Mouse (Mus musculus): ENCODE measurements around the gene Wipf1.

Wipf1 gene

GRCm38 (mm10) chr2:73440319-73440718 lies 89.2 kb downstream of the Wipf1 start:
- DNase-seq (ENCODE audit: low read depth, low spot score): no peak

GRCm38 (mm10) chr2:73436976-73437375 lies 92.6 kb downstream of the Wipf1 start:
- DNase-seq (ENCODE audit: low read depth, low spot score): no peak

- no peak for DNase-seq (ENCODE audit: low read depth, low spot score)
Observed at GRCm38 (mm10) chr2:73435847-73436246, 93.7 kb downstream of the Wipf1 start.

GRCm38 (mm10) chr2:73431959-73432396 lies 97.6 kb downstream of the Wipf1 start:
- no peak for DNase-seq (ENCODE audit: low read depth, low spot score)

DNA sequence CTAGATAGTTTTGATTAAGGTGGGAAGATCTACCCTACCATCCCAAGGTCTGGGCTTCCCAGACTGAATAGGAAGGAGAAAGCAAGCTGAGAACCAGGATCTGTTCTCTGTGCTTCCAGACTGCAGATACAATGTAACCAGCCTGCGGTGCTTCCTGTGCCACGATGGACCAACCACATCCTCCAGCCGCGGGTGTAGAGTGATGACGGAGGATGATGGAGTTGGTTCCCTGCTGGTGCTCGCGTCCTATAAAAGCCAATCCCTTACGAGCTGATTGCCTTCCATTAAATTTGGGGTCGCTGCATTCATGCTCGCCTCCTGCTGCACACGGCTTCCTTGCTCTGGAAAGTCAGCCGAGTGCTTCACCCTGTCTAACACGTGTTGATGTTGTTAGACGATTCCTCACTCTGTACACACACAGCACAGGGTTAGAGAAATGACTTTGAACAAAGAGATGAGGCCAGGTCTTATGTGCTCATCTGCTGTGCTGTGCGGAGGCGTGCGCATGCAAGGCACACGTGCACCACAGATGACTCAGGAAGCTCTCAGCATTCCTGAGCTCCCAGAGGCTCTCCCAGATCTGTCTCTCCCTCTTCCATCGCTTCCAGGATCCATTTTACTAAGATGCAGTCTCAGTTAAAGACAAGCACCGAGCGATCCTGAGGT lies 100.6 kb downstream of the Wipf1 start:
- DNase-seq (ENCODE audit: low read depth, low spot score): peak; percentile 43

GRCm38 (mm10) chr2:73427293-73427692 lies 102.2 kb downstream of the Wipf1 start:
- peak; percentile 38 for DNase-seq (ENCODE audit: low read depth, low spot score)

DNA sequence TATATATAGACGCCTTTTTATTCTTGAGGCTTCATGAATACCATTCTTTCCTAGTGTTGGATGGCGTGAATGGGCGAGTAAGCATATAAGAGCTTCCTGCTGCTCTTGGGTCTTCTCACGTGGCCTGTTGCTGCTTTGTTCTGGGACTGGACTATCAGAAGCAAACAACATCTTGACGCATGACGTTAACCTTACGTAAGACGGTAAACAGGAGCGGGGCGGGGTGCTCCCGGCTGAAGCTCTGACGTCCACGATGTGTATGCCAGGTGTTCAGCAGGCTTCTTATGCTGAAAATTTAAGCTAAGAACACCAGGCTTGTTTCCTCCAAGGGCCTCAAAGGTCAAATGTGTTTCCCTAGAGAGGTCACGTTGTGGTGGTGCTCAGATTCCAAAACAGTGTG lies 103.7 kb downstream of the Wipf1 start:
- DNase-seq (ENCODE audit: low read depth, low spot score): no peak

DNA sequence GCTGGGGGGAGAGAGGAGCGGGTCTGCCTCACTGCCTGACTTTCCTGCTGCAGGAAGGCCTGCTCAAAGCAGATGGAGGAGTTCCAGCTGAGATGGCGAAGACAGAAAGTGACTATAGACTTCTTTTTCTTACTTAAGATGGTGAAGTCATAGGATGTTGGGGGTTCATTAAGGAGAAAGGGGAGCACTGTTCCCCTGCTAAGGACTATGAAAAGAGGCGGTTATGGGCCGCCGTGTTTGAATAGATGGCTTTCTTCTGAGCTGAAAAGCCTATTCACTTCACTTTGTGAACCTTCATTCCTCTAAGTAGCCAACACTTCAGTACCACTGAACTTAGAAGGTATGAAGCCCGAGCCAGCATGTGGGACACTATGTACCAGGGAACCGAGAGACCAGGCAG lies 109.8 kb downstream of the Wipf1 start:
- no peak for DNase-seq (ENCODE audit: low read depth, low spot score)

DNA sequence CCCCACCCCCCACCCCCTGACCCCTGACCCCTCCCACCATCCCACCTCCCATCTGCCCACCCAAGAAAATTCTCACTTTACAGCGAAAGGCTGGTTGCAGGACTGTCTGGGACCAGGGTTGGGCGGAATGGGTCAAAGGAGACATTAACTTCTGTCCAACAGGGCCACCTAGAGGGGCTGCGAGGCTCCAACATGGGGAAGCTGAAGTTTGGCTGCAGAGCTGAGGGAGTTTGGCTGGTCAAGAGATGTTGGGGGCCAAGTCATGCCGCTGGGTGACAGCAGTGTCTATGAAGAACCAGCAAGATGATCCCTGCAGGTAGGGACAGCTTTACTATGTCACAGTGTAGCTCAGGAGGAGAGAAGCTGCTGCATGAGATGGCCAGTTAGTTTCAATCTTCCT lies 110.2 kb downstream of the Wipf1 start:
- DNase-seq (ENCODE audit: low read depth, low spot score): no peak

- DNase-seq (ENCODE audit: low read depth, low spot score): no peak
Observed at GRCm38 (mm10) chr2:73415892-73416291, 113.6 kb downstream of the Wipf1 start.

DNA sequence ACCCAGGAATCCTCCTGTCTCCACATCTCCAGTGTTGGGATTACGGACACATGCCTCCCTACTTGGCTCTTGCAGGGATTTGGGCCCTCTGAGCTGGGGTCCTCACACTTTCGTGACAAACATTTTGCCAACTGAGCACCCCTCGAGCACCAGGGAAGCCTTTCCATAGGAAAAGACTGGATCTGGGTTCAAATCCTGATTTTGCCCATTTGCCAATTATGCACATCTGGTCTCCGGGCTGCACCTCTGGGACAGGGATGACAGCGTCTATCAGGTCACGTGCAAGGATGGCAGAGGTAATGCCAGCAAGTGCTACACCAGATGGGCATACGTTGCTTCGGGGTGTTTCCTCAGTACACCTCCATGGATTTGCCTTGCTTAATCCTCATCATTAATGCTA lies 119.5 kb downstream of the Wipf1 start:
- DNase-seq (ENCODE audit: low read depth, low spot score): no peak

GRCm38 (mm10) chr2:73407662-73408061 lies 121.9 kb downstream of the Wipf1 start:
- DNase-seq (ENCODE audit: low read depth, low spot score): no peak

DNA sequence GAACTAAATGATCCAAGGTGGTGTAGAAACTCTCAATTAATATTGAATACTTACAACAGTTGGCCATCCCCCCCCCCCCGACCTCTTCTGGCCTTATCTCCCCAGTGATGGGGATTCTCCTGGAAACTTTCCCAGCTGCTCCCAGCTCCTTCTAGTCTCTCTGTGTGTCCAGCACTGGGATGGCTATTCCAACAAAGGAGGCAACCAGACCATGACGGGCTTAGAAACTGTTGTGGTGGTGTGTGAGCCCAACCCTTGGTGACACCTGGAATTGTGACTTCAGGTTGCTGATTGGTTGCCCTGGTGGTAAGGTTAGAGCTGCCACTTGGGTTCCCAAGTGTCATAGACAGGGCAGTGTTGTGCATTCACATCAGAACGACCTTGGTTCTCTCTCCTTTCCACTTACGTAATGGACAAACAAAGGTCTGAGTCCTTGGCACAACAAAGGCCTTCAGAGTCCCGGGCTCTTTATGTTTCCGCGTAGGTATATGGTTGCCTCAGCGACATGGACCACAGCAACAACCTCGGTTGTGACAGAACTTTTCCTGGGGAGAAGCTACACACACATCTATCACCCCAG lies 123.1 kb downstream of the Wipf1 start:
- DNase-seq (ENCODE audit: low read depth, low spot score): no peak

- no peak for DNase-seq (ENCODE audit: low read depth, low spot score)
Observed at GRCm38 (mm10) chr2:73404980-73405379, 124.6 kb downstream of the Wipf1 start.

- DNase-seq (ENCODE audit: low read depth, low spot score): no peak
Observed at GRCm38 (mm10) chr2:73404442-73404841, 125.1 kb downstream of the Wipf1 start.

DNA sequence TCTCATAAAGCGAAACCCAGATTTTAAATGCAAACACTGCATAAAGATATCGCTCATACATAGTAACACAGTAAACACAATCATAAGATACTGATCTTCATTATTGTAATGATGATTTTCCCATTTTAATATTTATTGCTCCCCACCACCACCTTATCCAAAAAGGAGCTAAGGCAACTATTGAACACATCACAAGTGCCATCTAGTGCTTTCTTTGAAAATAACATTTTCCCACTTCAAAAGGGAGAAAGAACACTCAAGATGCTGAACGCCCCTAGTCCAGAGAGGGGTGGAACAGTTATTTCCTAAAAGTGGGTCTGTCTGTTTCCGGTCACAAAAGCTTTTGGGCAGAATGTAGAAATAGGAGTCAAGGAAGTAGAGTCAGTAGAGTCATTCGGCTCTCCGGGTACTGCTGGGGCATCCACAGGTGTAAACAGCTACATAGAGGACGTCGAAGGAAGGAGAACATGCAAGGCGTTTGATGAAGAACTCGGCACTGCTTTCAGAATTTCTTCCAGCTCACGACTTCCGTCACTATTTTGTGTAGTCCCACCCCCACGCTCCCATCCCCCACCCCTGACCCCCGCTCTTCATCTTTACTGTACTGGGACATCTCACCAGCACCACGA lies 126.0 kb downstream of the Wipf1 start:
- no peak for DNase-seq (ENCODE audit: low read depth, low spot score)

DNA sequence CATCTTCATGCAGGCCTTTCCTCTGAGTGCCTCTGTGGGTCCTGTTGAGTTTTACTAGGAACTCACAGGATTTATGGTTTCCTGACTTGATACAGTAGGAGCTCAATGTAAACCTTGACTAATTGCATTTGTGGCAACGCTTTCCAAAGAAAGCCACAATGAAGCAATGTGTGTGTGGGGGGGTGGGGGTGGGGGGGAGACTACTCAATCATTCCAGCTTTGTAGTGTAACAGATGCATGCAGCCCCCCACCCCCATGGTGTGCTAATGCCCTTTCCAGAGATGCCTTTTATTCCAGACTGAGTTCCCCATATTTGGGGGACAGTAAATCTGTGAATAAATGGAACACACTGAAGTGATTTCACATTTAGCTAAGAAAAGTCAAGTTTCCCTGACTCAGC lies 127.8 kb downstream of the Wipf1 start:
- DNase-seq (ENCODE audit: low read depth, low spot score): no peak

DNA sequence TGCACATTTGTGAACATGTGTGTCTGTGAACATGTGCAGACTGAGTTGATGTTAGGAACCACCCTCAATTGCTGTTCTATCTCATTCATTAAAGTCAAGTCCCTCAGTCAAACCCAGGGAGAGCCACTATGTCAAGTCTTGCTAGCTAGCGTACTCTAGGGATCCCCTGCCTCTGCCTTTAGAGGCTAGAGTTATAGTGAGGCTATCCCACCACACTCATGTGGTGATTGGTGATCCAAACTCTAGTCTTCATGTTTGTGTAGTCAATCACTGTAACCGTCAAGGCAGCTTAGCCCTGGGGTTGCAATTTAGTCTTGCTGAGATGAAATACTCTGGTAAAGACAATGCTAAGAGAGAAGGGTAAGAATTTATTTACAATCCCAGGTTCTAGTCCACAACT lies 132.1 kb downstream of the Wipf1 start:
- DNase-seq (ENCODE audit: low read depth, low spot score): no peak

GRCm38 (mm10) chr2:73396828-73397325 lies 132.7 kb downstream of the Wipf1 start:
- no peak for DNase-seq (ENCODE audit: low read depth, low spot score)

DNA sequence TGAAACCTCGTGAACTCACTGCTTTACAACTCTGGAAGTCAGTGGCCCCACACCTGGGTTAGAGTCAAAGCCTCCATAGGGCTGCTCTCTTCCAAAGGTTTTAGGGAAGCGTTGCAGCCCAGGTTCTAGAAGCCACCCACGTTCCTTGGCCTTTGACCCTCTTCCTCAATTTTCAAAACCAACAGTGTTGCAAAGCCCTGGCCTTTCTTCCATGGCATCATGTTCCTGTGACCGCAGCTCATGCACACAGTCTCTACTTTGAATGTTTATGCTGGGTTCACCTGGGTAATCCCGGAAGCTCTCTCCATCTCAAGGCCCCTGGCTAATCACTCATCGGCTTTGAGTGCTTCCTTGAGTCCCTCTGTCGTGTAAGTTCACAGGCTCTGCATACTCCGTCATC lies 134.0 kb downstream of the Wipf1 start:
- DNase-seq (ENCODE audit: low read depth, low spot score): no peak

- no peak for DNase-seq (ENCODE audit: low read depth, low spot score)
Observed at GRCm38 (mm10) chr2:73394476-73394875, 135.1 kb downstream of the Wipf1 start.

- no peak for DNase-seq (ENCODE audit: low read depth, low spot score)
Observed at GRCm38 (mm10) chr2:73392772-73393171, 136.8 kb downstream of the Wipf1 start.

DNA sequence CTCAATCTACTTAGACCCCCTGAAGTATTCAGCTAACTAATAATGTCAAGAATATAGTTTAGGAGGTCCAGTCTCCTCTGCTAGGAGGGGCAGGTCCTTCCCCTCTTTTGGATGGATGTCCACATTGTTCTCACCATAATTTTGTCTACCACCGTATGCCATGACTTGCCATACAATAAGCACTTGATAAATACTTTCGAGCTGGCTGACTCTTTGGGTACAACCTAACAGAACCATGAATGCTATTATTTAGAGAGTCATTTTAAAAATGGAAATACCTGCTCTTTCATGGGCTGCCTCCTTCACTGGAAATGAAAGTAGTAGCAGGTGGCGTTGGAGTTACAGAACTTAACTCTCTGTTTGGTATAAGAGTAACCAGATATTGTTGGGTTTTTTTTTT lies 139.6 kb downstream of the Wipf1 start:
- no peak for DNase-seq (ENCODE audit: low read depth, low spot score)

All from forelimb bud, embryonic 11.5 days (tissue).